Mouse (Mus musculus) CD4-positive helper T cell, adult 2 months (primary cell): ENCODE data around the gene Recql5.

Experiments used
- DNase-seq: peaks from one replicate; pipeline ENCODE4 v3.0.0-alpha.2; 2012; ENCODE audit warnings: low read depth, missing footprints, low spot score

Recql5 gene

DNA sequence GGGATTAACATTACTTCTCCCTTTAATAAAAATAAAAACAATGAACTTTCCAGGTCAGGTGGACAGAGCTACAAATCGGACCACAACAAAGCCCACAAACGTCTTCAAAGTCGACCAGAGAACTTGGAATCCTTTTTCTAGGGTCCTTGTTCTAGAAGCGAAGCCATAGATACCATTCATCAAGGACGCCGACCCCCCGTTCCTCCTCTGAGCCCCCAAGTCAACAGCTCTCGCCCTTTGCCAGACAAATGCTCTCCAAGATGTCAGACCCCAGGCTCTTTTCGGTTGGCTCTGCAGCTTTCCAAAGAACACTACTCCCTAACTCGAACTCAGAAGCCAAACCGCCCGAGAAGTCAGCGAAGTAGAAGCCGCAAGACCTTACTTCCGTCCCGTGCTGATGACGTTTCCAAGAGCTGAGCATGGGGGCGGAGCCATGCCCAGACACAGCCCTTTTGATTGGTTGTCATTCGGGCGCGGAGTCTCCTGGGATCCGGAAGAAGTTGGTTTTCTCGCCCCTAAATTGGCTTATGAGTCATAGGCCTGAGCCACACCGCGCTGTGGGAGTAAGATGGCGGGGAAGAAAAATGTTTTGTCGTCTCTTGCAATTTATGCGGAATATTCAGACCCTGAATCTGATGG, at the start of gene Recql5, which contains the start of gene Sap30bp:
Gene Recql5 (minus strand): TSS at position 370 of the 639 bp plus-strand sequence.
Gene Sap30bp (plus strand): TSS at position 175 of the 639 bp plus-strand sequence.
- DNase-seq = peak; percentile 98

DNA sequence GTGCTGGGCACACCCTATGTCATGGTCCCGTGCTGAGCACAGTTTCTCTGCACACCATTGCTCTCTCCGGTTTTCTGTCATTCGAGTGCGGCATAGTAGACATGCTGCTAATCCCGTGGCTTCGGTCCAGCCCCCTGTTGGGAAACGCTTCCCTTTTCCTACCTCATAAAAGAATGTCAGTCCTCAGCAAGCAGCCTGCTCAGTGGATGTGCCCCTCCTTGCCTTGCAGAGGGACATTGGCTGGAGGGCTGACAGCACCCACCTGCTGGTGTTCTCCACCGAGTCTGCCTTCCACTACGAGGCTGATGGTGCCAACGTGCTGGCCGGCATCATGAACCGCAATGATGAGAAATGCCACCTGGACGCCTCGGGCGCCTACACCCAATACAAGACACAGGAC, 49.2 kb upstream of the Recql5 start:
- DNase-seq = no peak

DNA sequence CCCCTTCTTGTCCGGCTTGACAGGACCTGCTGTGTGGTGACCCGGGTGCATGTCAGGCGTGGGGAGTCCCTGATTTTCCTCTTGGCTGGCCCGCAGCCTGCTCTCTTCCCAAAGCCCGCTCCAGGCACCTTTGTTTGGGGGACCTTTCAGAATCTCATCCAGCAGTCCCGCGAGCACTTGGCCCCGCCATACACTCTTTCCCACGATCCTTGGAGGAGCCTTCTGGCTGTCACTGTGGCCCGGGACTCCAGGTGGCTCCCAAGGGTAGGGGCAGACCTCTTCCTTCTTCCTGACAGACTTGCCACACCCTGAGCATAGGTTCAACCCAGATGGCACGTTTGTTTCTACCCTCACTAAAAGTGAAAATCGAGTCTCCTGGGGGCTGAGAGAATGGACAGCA, 42.3 kb upstream of the Recql5 start:
- no peak for DNase-seq

DNA sequence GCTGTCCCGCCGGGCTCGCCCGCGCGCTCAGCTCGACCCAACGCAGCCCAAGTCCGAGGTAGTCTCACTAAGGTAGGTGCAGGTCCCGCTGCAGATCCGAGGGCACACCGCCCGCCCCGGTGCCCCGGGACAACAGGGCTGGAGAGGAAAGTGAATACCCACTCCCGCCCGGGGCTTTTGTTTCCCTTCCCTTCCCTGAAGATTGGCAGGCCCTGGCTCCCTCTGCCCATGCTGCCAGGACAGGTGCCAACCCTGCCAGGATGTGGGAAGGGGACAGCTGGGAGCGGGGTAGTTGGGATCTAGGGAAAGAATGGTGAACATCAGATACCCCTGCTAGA, 41.8 kb upstream of the Recql5 start:
- no peak for DNase-seq

DNA sequence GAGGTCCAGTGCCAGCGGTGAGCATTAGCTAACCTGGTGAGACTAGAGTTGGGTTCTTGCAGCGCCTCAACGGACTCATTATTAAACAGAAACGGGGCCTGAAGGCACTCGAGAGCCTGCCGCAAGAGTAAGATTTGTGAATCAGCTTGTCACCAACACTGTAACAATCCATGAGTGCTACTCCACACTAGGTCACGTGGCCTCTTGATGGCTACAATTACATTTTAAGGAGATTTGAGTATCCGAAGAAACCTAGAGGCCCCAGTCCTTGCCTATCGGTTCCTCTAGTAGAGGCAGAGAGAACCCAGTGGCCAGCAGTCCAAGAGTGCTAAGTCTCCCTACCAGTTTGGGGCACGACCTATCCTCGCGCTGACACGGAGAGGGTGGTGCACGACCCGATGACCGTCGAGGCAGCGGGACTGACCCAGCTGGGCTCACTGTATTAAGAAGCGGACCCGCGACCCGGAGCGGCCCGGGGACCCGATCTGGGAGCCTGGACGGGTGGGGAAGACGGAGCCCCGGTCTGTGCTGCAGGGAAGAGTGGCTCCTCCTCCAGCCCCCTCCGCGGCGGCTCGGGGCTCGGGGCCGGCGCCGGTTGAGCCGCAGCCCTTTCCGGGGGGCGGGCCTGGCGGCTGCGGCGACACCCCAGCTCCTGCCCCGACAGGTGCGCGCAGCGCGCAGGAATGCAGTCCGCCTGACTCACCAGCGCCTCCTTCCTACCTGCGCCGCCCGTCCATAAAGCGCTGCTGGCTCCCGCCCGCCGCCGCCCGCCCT, 41.2 kb upstream of the Recql5 start, which contains the start of gene Itgb4:
Gene Itgb4 (plus strand): TSS at position 401 of the 774 bp plus-strand sequence.
- DNase-seq = peak; percentile 69

DNA sequence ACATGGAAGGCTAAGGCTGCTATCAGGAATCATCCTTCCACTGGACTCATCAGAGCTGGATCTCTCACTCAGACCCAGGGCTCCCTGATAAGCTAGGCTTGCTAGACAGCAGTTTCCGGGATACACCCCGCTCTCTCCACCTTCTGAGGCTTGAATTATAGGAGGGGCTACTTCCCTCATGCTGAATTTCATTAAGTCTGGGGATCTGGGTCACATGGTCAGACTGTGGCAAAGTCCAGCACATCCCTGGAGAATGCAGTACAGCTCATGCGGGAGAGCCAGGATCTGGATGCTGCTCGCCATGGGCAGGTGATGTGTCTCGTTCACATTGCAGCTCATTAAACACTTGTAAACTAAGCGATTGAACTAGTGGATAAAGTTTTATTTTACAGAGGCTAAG, 37.7 kb upstream of the Recql5 start:
- no peak for DNase-seq

DNA sequence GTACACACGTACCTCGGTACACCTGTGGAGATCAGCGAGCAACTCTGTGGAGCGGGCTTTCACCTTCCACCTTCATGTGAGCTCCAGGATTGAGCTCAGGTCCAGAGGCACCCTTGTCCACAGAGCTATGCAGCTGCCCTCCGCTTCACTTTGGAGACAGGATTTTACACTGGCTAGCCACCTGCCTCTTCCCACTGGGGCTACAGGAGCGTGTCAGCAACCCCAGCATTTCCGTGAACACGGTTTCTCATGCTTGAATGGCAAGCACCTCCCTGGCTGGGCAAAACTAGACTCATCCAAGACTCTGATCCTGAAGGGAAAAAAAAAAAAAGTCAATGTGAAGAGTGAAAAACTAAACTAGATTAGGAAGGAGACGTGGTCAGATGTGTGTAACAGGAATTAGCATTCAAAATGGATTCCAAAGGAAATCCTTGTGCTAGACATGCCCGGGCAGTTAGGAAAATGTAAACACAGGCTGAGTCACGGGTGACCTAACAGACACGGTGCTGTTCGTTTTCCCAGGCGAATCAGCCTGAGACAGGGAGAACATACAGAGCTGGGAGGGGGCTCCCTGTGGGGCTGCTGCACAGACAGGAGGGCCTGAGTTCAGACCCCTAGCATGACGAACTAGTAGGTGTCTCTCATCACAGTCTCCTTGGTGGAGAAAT, 36.9 kb upstream of the Recql5 start:
- DNase-seq = no peak

DNA sequence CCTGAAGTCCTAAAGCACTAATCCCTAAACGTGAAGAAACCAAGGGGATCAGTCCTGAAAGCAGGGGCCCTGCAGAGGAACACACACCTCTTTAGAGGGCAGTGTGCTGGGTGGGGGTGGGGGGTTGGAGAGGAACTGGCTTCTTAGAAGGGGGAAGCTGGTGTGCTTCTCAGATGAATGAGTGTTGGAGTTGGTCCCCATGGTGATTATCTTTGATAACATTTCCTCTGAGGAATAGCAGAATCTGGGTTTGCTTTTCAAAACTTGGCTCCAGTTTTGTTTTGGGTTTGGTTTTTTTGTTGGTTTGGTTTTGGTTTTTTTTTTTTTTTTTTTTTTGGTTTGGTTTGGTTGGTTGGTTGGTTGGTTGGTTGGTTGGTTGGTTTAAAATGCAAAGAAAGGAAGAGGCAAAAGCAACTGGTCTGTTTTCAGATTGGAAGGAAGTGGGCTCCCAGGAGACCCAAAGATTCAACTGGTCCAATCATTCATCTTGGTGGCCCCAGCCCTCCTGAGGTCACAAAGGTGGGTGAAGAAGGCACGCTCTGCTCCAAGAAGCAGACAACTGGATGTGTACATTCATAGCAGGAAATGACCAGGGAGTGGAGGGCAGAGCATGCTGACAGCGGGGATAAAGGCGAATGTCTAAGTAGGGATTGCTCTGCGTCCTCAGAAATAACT, 35.6 kb upstream of the Recql5 start:
- peak; percentile 15 for DNase-seq

DNA sequence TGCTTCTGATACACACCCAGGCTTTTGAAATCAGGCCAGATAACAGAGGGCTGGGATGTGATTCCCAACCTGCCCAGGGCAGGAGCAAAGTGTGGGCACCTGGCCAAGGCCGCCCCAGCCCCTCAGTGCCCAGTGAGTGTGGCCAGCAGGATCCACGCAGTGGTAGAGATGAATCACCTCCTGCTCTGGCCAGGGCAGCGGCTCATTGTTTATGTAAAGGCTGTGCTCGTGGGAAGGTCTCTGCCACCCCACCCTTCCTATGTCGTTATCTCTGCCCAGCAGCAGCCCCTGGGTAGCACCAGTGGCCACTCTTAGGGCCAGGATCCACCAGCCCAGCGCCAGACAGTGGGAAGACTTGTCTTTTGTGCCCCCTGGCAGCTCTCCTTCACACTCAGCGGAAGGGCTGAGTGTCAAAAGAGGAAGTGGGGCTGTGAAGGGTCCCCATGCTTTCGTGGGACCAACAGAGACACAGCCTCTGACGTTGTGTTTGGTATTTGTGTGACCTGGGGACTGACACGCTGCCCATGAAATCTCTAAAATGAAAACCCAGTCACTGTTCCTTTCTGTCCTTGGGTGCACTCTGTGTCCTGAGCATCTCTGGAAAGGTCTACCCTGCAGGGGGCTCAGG, 31.8 kb upstream of the Recql5 start:
- no peak for DNase-seq

DNA sequence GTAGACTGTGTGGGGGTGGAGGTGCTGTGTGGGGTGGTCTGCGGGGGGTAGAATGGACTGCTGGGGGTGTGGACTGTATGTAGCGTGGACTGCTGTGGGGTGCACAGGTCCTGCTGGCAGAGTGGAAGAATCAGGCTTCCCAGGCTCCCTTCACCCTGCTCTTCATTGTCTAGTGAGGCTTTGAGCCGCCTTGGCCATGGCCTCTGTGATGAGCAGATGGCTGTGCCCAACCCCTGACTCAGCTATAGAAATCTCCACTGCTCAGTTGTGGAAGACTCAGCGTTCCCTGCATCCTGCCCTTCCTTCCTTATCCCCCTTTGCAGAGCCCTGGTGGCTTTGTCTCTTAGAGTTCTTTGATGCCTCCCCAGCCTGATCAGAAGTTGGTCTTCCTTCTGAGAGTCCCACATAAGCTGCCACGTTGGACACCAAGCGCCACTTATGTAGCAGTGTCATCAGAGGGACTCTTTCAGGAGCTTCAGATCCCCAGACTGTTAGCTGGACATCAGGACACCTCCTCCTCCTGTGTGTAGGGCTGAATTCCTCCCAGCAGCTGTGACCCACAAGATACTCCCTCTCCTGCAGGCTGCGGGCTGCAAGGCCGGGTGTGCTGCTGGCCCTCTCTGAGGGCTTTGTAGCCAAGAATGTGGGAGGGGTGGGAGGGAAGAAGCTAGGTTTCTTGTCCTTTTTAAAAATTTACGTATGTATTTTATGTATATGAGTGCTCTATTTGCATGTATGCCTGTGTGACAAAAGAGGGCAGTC, 29.6 kb upstream of the Recql5 start:
- no peak for DNase-seq

DNA sequence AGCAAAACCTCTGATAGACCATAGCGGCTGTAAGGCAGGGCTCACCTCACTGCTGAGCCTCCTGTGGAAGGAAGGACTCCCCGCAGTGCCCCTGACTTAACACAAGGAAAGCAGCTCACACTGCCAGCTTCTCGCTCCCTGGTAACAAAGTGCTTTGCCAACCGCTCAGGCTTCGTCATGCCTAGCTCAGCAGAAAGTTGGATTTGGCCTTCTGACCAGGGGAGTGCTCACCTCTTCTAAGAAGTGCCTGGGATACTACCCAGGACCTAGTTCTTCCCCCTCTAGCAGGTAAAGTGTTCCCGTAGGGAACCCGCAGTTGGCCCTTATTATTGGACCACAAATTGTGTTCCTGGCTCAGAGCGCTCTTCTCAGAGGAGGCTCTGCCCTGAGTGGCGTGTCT, 25.7 kb upstream of the Recql5 start:
- no peak for DNase-seq

DNA sequence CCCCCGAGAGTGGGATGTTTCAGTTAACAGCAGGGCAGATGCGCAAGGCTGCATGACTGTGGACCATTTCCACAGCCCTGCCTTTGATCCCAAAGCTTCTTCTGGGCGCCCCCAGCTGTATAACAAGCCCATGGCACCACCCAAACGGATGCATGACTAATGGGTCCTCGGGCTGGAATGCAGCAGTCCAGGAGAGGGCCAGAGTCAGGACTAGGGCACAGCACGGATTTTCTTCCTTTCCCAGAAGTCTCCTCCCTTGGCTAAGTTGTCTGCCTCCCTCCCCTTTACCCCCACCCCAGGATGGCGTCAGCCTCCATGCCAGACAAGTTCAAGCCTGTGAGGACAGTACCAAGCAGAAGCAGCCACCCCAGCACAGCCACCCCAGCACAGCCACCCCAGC, 24.7 kb upstream of the Recql5 start:
- DNase-seq = no peak

DNA sequence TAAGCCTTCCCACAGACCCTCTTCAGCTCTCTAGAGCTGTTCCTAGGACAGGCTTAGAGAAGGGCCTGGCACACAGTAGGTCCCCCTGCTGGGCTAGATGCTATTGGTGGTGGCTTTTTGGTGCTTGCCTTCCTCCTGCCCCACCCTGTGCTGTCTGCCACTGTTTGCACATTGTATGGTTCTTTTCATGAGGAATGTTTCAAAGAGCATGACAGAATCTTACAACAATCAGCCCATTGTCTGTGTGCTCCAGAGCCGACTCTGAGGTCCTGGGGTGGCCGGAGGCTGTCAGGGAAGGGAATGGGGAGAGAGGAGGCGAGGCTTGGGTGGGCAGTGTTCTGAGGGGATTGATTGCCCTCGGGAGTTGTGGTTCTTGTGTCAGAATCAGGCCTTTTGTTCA, 23.2 kb upstream of the Recql5 start:
- no peak for DNase-seq

DNA sequence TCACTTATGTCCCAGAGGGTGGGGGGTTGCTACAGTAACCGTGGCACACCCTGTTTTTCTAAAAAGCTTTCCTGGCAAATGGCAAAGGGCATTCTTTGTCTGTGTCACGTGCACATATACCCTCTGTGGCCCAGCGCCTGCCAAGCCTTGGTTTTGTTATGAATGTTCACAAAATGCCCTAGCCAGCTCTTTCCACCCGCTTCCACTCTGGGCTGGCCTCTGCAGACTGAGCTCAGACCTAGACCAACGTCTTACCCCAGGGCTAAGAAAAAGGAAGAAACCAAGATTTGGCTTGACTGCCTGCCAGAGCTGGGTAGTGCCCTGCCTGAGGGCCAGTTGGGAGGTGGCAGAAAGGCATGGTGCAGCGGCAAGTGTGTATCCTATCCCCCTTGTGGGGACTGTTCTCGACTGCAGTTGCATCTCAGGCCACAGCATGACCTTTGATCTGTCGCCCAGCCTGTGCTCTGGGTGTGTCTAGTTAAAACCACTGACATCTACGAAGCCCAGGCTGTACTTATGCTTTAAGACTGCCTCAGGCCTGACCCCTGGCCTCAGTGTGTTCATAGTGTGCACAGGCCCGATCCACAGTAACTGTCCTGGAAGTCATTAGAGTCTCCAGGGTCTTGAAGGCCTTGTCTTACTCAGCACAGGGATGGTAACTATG, 22.1 kb upstream of the Recql5 start:
- DNase-seq = peak; percentile 43

DNA sequence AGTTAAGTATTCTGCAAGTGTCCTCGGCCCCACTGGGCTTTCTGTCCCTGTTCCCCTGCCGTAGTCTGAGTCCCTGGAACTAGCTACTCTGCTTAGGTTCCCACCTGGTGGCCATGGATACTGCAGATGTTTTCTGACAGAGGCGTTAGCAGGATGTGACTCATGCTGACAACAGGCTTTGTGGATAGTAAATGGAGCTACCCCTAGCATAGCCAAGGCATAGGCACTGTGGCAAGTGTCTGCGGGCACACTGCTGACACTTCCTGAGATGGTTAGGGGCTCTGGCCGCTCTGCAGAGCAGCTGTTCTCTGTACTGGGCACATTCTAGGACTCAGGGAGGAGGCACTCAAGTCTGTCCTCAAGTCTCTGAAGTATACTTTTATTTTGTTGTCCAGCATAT, 21.4 kb upstream of the Recql5 start:
- peak; percentile 59 for DNase-seq

DNA sequence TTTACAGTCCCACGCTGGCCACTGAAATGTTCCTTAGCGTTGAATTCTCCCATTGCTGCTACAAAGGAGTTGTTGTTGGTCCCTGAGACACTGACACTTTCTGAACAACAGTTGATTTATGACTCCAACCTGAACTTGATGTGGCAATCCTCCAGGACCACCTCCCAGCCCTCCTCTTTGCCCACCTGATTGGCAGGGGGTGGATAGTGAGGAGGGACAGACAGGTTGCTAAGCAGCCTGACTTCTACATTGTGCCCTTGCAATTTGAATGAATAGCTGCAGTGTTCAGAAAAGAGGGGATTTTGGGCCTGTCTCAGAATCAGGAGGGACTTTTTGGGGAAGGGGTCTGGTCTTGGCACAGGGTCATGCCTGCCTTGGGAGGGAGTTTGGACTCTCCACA, 17.4 kb upstream of the Recql5 start:
- no peak for DNase-seq

DNA sequence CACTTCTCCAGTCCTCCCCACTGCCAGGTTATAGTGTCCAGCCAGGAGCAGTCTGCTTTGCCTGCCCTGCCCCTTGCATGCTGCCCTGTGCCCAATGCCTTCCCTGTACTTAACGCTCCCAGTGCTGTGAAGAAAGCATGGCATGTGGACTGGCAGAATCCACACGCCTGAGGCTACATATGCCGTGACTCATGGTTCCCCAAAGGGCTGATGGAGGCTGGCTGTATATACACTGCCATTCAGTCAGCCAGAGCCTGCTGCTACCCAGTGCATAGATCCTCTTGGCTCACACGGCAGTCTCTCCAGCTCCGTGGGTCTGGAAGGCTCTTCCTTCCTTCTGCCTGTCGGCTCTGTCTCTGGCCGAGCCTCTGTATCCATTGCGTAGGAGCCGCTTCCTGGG, 15.0 kb upstream of the Recql5 start:
- DNase-seq = no peak

DNA sequence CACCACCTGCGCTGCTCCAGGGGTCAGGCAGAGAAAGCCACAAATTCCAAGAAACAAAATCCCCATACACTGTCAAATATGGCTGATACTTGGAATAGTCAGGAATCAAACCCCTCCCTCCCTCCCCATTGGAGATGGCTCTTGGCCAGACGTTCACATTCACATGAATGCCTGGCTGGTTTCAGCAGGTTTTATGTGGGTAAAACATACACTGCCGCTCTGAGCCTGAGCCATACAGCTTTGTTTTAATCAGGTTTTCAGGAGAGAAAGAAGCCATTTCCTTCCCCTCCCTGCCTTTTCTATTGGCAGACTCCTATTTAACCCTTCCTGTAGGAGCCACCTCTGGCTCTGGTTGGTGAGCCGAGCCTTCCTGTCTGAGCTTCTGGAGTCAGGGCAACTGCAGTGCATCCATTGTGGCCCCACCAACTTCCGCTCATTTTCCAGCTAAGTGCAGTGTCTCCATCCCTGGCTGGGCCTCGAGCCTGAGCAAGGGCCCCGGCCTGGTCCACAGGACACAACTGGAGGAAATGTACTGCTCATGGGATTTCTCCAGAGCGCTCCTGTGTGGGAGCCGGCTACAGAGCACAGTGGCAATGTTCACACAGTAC, 13.0 kb upstream of the Recql5 start:
- no peak for DNase-seq

DNA sequence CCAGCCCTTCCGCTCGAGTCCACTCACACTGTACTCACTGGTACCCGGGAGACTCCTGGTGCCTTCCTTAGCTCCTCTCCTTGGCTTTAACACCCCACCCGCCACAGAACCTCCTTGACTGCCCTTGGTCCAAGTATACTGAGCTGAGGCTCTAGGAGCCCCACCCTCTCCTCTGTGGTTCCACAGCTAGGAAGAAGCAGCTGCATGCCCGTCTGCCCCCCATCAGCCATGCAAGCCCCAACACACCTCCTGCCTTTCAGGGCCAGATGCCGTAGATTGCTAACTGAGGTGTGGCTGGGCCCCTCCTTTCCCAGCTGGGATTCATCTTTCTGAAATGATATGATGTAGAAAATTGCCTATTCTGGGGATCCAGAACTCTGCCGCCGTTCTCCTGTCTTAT, 12.0 kb upstream of the Recql5 start:
- no peak for DNase-seq

DNA sequence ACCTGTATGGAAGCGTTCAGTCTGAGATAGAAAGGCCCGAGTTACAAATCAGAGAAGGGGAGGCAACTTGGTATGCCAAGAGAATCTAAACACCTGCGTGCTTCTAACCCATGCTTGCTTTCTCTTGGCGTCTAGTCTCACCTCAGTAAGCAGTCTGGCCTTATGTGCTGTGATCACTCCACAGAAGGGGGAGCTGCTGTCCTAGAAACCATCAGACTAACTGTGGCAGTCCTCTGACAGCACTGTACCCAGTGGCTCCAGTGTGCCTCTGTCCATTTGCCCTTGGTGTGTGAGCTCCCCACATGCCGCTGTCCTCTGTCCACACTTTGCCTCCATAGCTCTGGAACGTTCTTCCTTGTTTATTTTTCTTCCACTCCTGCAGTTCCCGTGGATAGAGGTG, 8.7 kb upstream of the Recql5 start:
- no peak for DNase-seq
